Mouse (Mus musculus) layer of hippocampus, adult 2 months (tissue): ENCODE measurements at regions not wholly inside any gene's neighbourhood (a gene's known extent, or its start where the extent isn't known, plus 50 kb on each side); places are given as distances from the start of the nearest gene placed in this dataset.

Source experiments
- DNase-seq, 2 experiments: peaks; one replicate each; pipeline ENCODE4 v3.0.0; 2022; ENCODE audit warnings: low spot score in 2 of 2
- H3K27ac ChIP-seq: fragments of 200-600 bp; 2 replicates; pipeline ENCODE4 v1.8.1; 2022
- H3K4me3 ChIP-seq: fragments of 200-600 bp; 2 replicates; pipeline ENCODE4 v1.8.1; 2022; ENCODE audit warnings: mild to moderate bottlenecking
- CTCF ChIP-seq: fragments of 200-600 bp; conservative IDR thresholded peaks from 2 replicates; pipeline ENCODE4 v1.8.1; 2022; ENCODE audit warnings: antibody characterized with exemption, mild to moderate bottlenecking, moderate library complexity

DNA sequence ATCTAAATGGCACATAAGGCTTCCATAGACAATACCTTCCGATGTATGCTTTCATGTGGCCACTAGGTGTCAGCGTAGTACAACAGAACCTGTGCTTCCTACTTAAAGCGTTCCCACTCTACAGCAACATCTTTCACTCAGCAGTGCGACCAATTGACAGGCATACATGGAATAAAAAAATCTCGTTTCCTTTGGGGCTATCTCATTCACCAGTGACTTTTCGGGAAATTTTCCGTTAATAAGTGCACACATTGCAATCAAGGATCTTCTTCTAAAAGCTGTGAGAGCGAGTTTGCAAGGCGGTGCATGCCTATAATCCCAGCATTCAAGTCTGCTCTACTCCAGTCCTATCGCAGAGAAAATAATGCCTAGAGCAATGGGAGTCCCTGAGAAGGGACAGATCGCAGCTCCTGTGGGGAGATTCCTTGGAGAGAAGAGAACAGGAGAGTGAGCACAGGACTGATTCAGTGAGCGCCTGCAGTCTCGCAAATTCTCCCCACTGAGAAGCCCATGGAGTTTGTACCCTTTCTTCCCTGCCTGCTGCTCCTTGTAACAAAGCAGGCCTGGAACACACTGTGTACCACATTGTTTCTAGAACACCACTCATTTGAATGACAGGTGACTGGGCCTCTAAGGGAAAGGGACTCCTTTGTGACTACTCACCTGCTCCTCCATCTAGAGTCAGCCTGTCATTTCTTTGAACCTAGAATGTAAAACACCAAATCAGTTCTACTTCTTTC is 527.6 kb downstream of the Arl4a start:
- no peak overlapping the region for H3K27ac ChIP-seq
- peak; percentile 92 for TF ChIP-seq CTCF
- DNase-seq, result peak; percentile 74 to 78
- peak overlapping the region; percentile 38 for H3K4me3 ChIP-seq

GRCm38 (mm10) chr12:39496203-39496602 is 541.6 kb downstream of the Arl4a start:
- Histone ChIP-seq H3K27ac (no peak overlapping the region), H3K4me3 (no peak overlapping the region)
- TF ChIP-seq CTCF, result peak; percentile 93
- peak; percentile 22 to 40 for DNase-seq

DNA sequence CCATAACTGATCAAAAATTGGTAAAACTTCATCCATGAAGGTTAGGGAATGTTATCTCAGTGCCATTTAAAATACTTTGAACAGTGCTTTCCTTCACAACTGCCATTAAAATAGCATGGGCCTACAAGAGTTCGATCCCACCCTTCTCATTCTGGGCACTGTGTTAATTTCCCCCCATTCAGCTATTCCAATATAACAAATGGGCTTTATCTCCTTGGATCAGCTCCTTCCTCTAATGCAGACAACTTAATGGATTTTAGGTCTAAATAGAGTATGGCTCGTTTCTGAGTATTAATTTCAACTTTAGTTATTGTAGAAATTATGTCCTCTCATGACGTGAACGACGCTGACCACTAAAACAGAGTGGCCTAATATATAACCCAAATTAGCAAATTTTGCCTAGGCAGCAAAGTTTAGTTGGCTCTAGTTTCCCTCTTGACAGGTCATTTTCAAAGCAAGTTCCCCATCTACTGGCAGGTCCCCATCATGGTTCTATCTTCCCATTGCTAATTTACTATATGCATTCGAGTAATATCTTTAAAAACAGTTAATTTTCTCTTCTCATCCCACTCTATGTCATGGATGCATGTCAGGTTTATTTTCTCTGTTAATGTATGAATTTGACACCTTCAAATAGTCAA is 544.1 kb downstream of the Arl4a start:
- Histone ChIP-seq H3K4me3 (no peak overlapping the region), H3K27ac (no peak overlapping the region)
- peak; percentile 28 to 55 for DNase-seq
- peak; percentile 84 for TF ChIP-seq CTCF

- TF ChIP-seq CTCF, result no peak
- no peak overlapping the region for H3K27ac ChIP-seq
- DNase-seq, result peak; percentile 24 to 30
- no peak overlapping the region for H3K4me3 ChIP-seq
These were observed 544.7 kb downstream of the Arl4a start for GRCm38 (mm10) chr12:39493114-39493513.

DNA sequence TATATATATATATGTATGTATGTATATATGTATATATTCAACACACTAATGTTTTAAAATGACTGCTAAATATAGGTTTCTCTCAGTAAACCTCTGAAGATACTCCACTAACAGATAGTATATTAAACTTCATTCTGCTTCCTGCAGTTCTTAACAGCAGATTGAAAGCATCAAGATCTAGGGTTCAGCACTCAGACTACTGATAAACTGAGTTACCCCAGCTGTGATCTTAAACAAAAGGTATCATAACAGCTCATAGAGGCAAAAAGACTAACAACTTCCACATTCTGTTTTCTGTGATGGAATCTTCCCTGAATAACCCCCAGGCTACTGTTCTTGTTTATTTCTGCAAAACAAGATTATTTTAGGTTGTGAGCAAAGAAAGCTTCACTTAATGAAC is 564.8 kb downstream of the Arl4a start:
- TF ChIP-seq CTCF, result no peak
- no peak for DNase-seq
- no peak overlapping the region for H3K4me3 ChIP-seq
- no peak overlapping the region for H3K27ac ChIP-seq
